18 mouse cellular contexts compared by ENCODE assay signal in genomic region chr7:84337768-84338167, GRCm38 (mm10).
DNase-seq lines count a peak whose midpoint lies in the region; ATAC-seq and TF ChIP-seq lines count a peak whose summit lies in the region.
"Had no signal": no experiment of that assay in that cellular context is flagged by ENCODE, and none has a peak within 500 bp of the region (broad histone marks: within the 10 kb centered on the region; RNA-seq: fewer than 3 reads in every experiment).

No protein-coding gene starts in this region.

- TF ChIP-seq CTCF in gastrocnemius, adult 2 months (IDR thresholded peaks at IDR 0.05), result no peak

- H3K4me1 ChIP-seq in lung, embryonic 15.5 days, result peaks cover 57% of the 10 kb centered on the region
- H3K4me1 ChIP-seq in heart, embryonic 14.5 days (ENCODE audit: control insufficient read depth in 2 of 2, insufficient read depth in 2 of 2, low read length in 2 of 2), result peaks cover 34 to 59% of the 10 kb centered on the region in 2 experiments
- H3K4me1 ChIP-seq: liver, embryonic 15.5 days had no signal

- H3K9me3 ChIP-seq in lung, embryonic 15.5 days, result no peaks in the 10 kb centered on the region
- H3K9me3 ChIP-seq in heart, embryonic 14.5 days (ENCODE audit: control insufficient read depth, low read length), result no peaks in the 10 kb centered on the region
- H3K9me3 ChIP-seq: liver, embryonic 15.5 days; midbrain, embryonic 12.5 days had no signal

- peak overlapping the region; percentile 88; the same call in 1 of the 2 replicates for H3K27ac ChIP-seq in lung, embryonic 15.5 days
- peak overlapping the region; percentile 31 for H3K27ac ChIP-seq in gastrocnemius, adult 2 months
- peak overlapping the region; percentile 18 to 66; a peak in 2 of 4 replicates for H3K27ac ChIP-seq in heart, embryonic 14.5 days (replicated peaks in 1 of 2; ENCODE audit: control insufficient read depth in 1 of 2, insufficient read depth in 1 of 2, low read depth in 2 of 2, low read length in 2 of 2)
- H3K27ac ChIP-seq: hindbrain, postnatal 0 days; liver, embryonic 15.5 days; macrophage; midbrain, embryonic 12.5 days had no signal

- H3K36me3 ChIP-seq in lung, embryonic 15.5 days, result 0 out of 2 replicates have a peak, but pooled peaks cover under 1% of the 10 kb centered on the region
- H3K36me3 ChIP-seq in heart, embryonic 14.5 days (ENCODE audit: control insufficient read depth, insufficient read depth, low read length), result no peaks in the 10 kb centered on the region
- H3K36me3 ChIP-seq in myocyte (ENCODE audit: control insufficient read depth, insufficient read depth), result no peaks in the 10 kb centered on the region
- H3K36me3 ChIP-seq: liver, embryonic 15.5 days had no signal

- TF ChIP-seq POLR2A in myocyte (IDR thresholded peaks at IDR 0.05; ENCODE audit: insufficient read length, low read depth), result no peak

- H3K4me3 ChIP-seq in lung, embryonic 15.5 days, result no peak overlapping the region
- no peak overlapping the region for H3K4me3 ChIP-seq in gastrocnemius, adult 2 months
- H3K4me3 ChIP-seq in heart, embryonic 14.5 days (ENCODE audit: control insufficient read depth in 1 of 2, insufficient read depth in 1 of 2, low read depth in 1 of 2, low read length in 2 of 2), result no peak overlapping the region
- no peak overlapping the region for H3K4me3 ChIP-seq in myocyte
- H3K4me3 ChIP-seq: erythroblast, embryonic 14.5 days; liver, embryonic 15.5 days; midbrain, embryonic 12.5 days had no signal

- H3ac ChIP-seq in myocyte (ENCODE audit: control insufficient read depth, insufficient read length), result no peak overlapping the region

- no peak overlapping the region for H3K9ac ChIP-seq in lung, embryonic 15.5 days
- no peak overlapping the region for H3K9ac ChIP-seq in heart, embryonic 14.5 days (ENCODE audit: low read length)
- H3K9ac ChIP-seq: liver, embryonic 15.5 days; midbrain, embryonic 12.5 days had no signal

- no peak overlapping the region for H3K4me2 ChIP-seq in lung, embryonic 15.5 days
- H3K4me2 ChIP-seq in heart, embryonic 14.5 days (ENCODE audit: low read length), result no peak overlapping the region
- peak overlapping the region; percentile 54 for H3K4me2 ChIP-seq in myocyte (ENCODE audit: low read depth)
- H3K4me2 ChIP-seq: liver, embryonic 15.5 days; midbrain, embryonic 12.5 days had no signal

- WGBS in lung, embryonic 15.5 days, result 70% methylated on average over 4 of the region's 4 CpGs
- 26% methylated on average over 4 of the region's 4 CpGs for WGBS in heart, embryonic 14.5 days

- intact Hi-C loops in gastrocnemius, adult 2 months (cut with DNase I), result no loop called here
- intact Hi-C loops in left cerebral cortex, postnatal 14 days (cut with DNase I), result no loop called here
- intact Hi-C loops in left cerebral cortex, postnatal 36 days (cut with DNase I), result no loop called here

- no peak for ATAC-seq in lung, embryonic 15.5 days (ENCODE audit: borderline replicate concordance, extremely low read depth, low FRiP score, low TSS enrichment)
- 0 out of 2 replicates have a peak, but pooled peaks have one; percentile 28 for ATAC-seq in heart, embryonic 14.5 days (ENCODE audit: insufficient number of reproducible peaks, insufficient read depth, low FRiP score, low read depth)
- ATAC-seq: forebrain, embryonic 16.5 days; hindbrain, postnatal 0 days had no signal

- no peak for DNase-seq in lung, postnatal 25 days (ENCODE audit: low spot score)
- peak; percentile 68 for DNase-seq in gastrocnemius, adult 2 months
- DNase-seq in left cerebral cortex, postnatal 14 days (ENCODE audit: low spot score in 2 of 2), result no peak
- no peak for DNase-seq in adrenal gland, adult (ENCODE audit: inconsistent age in 2 of 2, low spot score in 1 of 2)
- DNase-seq in left cerebral cortex, postnatal 36 days (ENCODE audit: low spot score in 2 of 2), result no peak
- DNase-seq: adrenal gland, postnatal 25 days; B cell, adult 2 months; cerebellum, postnatal 10 days; kidney, adult 9 months had no signal

- no peaks in the 10 kb centered on the region for H3K79me2 ChIP-seq in myocyte (ENCODE audit: control insufficient read depth, insufficient read depth)

- H3K27me3 ChIP-seq in lung, embryonic 15.5 days, result no peaks in the 10 kb centered on the region
- no peaks in the 10 kb centered on the region for H3K27me3 ChIP-seq in heart, embryonic 14.5 days (ENCODE audit: control insufficient read depth, insufficient read depth, low read length)
- no peaks in the 10 kb centered on the region for H3K27me3 ChIP-seq in myocyte (ENCODE audit: control insufficient read depth, insufficient read depth, insufficient read length)
- H3K27me3 ChIP-seq: liver, embryonic 15.5 days; midbrain, embryonic 12.5 days had no signal

TF ChIP-seq in myocyte, 11 proteins besides CTCF, POLR2A, EP300 and RAD21:
- no peak for TF ChIP-seq USF1 (IDR thresholded peaks at IDR 0.05; ENCODE audit: low read depth)
- TF ChIP-seq CEBPB (IDR thresholded peaks at IDR 0.05; ENCODE audit: insufficient read depth, poor library complexity, severe bottlenecking), result no peak
- no peak for TF ChIP-seq REST (IDR thresholded peaks at IDR 0.05; ENCODE audit: insufficient read depth, insufficient read length)
- TF ChIP-seq MYOG (IDR thresholded peaks at IDR 0.05; ENCODE audit: control insufficient read depth in 1 of 3, insufficient read depth in 1 of 3, insufficient read length in 2 of 3, low read depth in 2 of 3), result no peak
- TF ChIP-seq TCF3 (IDR thresholded peaks at IDR 0.05; ENCODE audit: insufficient read length, low read depth), result no peak
- TF ChIP-seq MAX (IDR thresholded peaks at IDR 0.05; ENCODE audit: low read depth), result no peak
- no peak for TF ChIP-seq E2F4 (IDR thresholded peaks at IDR 0.05; ENCODE audit: insufficient read depth)
- no peak for TF ChIP-seq POLR2AphosphoS2 (IDR thresholded peaks at IDR 0.05; ENCODE audit: insufficient read length, low read depth)
- TF ChIP-seq TCF12 (IDR thresholded peaks at IDR 0.05; ENCODE audit: insufficient read depth, poor library complexity, severe bottlenecking), result no peak
- no peak for TF ChIP-seq SRF (IDR thresholded peaks at IDR 0.05; ENCODE audit: control insufficient read depth, insufficient read length, low read depth)
- TF ChIP-seq MYOD1 (IDR thresholded peaks at IDR 0.05; ENCODE audit: control insufficient read depth in 1 of 3, insufficient read length in 2 of 3, low read depth in 2 of 3), result no peak

Comparison
In these comparisons a context has a peak if more than half of its experiments do, and no peak if none do; other contexts are left out.
1. H3K27ac ChIP-seq: peak in every context shown above with its lines; median percentile 88 in lung, embryonic 15.5 days; 42 in heart, embryonic 14.5 days; 31 in gastrocnemius, adult 2 months.